Mouse (Mus musculus) erythroblast, embryonic 14.5 days (primary cell): ENCODE results near the gene 2210407C18Rik. TPM values are rescaled to one million over a fixed set of nuclear protein-coding genes. Genes with fewer than 3 reads are reported as not detected.

ENCODE experiments used
- H3K27me3 ChIP-seq: 2 replicates; pipeline ENCODE4 v1.6.1; 2012; ENCODE audit warnings: inconsistent platforms; ENCODE audit not compliant: control insufficient read depth
- H3K36me3 ChIP-seq: 2 replicates; pipeline ENCODE4 v1.6.1; 2012; ENCODE audit warnings: mild to moderate bottlenecking, inconsistent platforms; ENCODE audit not compliant: control insufficient read depth
- H3K4me1 ChIP-seq: 2 replicates; pipeline ENCODE4 v1.6.1; 2012; ENCODE audit warnings: inconsistent platforms; ENCODE audit not compliant: control insufficient read depth
- H3K4me3 ChIP-seq: replicated peaks from 2 replicates; pipeline ENCODE3; 2012; ENCODE audit warnings: moderate library complexity, mild to moderate bottlenecking, inconsistent platforms
- H3K9me3 ChIP-seq: 2 replicates; pipeline ENCODE4 v1.6.1; 2012; ENCODE audit warnings: low read length, inconsistent platforms, mixed read lengths; ENCODE audit not compliant: control insufficient read depth
- GATA1 ChIP-seq: IDR thresholded peaks from 2 replicates; pipeline ENCODE4 v1.6.1; 2012; ENCODE audit warnings: low read length, inconsistent platforms, mixed read lengths
- TAL1 ChIP-seq: IDR thresholded peaks from 3 replicates; pipeline ENCODE4 v1.6.1; 2012; ENCODE audit warnings: low read length, inconsistent platforms, mixed read lengths
- polyA plus RNA-seq: library from polyadenylated mRNA; stranded (reverse); fragments of >175 nt; gene quantifications from 2 replicates; pipeline ENCODE4 v1.2.3, GENCODE M21; 2012

The 2210407C18Rik gene
- polyA plus RNA-seq, 1 experiment, result not detected

DNA sequence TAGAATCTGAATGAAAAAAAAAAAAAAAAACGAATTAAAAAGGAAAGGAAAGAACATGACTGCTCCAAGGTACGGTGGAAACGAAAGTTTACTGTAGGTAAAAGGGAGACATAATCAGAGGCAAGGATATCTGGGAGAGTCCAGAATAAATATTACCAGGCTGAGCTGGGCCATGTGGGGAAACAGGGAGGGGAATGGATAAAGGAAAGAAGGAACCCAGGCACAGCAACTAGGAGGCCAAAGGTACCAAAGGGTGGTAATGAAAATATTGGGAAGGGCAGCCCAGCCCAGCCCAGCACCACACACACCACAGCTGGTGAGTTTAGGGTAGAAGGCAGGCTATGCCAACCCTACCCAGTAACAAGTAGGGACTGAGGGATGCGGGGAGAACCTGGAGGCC lies 19.0 kb upstream of the 2210407C18Rik start:
- no peak for TF ChIP-seq GATA1
- TF ChIP-seq TAL1, result no peak
- peaks cover 2% of the 10 kb centered on the region; the same call in 1 of the 2 replicates for H3K27me3 ChIP-seq
- H3K9me3 ChIP-seq, result no peaks in the 10 kb centered on the region
- no peaks in the 10 kb centered on the region for H3K36me3 ChIP-seq
- peaks cover 50% of the 10 kb centered on the region for H3K4me1 ChIP-seq
- H3K4me3 ChIP-seq, result no peak overlapping the region

DNA sequence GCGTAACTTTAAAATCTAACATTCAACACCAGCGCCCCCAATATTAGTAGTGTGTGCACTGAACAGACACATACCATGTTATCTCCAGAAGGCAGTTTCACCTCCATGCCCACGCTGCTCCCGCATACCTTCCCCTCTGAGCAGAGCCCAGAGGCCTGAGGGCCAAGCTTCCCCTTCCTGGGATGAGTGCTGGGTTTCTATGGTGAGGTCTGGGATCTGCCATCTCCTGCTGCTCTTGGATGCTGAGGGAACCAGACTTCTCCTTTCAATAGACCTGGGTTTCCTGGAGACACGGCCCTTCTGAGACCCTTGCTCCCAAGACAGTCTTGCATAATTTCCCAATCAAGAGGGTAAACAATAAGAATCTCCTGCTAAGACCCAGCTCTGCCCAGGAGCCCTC lies 14.5 kb upstream of the 2210407C18Rik start, which contains the start of gene Olfr323:
Olfr323 (minus strand) TSS at position 101 of the 400 bp plus-strand sequence.
- peaks cover 9% of the 10 kb centered on the region for H3K4me1 ChIP-seq
- H3K9me3 ChIP-seq, result no peaks in the 10 kb centered on the region
- no peaks in the 10 kb centered on the region for H3K36me3 ChIP-seq
- H3K4me3 ChIP-seq, result no peak within 1 kb of the TSS
- peaks cover 2% of the 10 kb centered on the region; the same call in 1 of the 2 replicates for H3K27me3 ChIP-seq
- no peak for TF ChIP-seq GATA1
- TF ChIP-seq TAL1, result no peak

DNA sequence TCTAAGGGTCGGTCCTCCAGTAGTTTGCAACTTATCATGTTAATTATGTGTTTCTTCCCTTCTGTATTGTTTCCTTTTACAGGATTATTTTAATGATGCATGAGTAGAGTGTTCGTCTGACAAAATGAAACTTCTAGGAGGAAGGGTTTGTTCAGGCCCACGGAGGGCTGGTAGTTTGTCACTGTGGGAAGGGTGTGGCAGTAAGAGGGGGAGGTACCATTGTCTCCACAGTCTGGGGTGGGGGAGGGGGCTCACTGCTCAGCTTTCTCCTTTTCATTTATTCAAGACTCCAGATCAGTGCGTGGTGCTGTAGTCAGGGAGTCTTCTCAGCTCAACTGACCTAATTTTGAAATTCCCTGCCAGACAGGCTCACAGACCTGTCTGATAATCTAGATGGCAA lies 10.3 kb upstream of the 2210407C18Rik start:
- TF ChIP-seq GATA1 (no peak), TAL1 (no peak)

DNA sequence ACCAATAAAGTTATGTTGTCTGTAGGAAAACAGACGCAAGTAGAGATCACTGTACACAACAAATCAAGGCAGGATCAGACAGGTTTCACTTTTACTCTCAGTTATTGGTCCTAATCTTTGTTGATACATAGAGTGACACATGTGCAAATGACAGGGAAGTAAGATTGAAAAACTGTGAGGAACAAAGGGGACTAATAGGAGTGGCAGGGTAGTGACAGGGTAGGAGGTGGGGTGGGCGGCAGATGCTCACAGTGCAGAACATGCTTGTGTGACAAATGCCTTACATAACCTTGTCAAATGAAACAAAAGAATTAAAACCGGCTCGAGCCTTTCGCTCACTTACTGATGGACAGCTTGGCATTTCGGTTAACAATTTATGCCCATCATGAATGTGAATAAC lies 2.9 kb upstream of the 2210407C18Rik start:
- Histone ChIP-seq H3K9me3 (no peaks in the 10 kb centered on the region), H3K36me3 (no peaks in the 10 kb centered on the region), H3K27me3 (no peaks in the 10 kb centered on the region), H3K4me3 (no peak overlapping the region), H3K4me1 (no peaks in the 10 kb centered on the region)
- TF ChIP-seq GATA1 (no peak), TAL1 (no peak)

More for the DNA sequence above, 10.3 kb upstream of the 2210407C18Rik start:
- Histone ChIP-seq H3K4me3 (no peak overlapping the region), H3K36me3 (no peaks in the 10 kb centered on the region), H3K4me1 (no peaks in the 10 kb centered on the region), H3K27me3 (0 out of 2 replicates have a peak, but pooled peaks cover 2% of the 10 kb centered on the region), H3K9me3 (no peaks in the 10 kb centered on the region)

DNA sequence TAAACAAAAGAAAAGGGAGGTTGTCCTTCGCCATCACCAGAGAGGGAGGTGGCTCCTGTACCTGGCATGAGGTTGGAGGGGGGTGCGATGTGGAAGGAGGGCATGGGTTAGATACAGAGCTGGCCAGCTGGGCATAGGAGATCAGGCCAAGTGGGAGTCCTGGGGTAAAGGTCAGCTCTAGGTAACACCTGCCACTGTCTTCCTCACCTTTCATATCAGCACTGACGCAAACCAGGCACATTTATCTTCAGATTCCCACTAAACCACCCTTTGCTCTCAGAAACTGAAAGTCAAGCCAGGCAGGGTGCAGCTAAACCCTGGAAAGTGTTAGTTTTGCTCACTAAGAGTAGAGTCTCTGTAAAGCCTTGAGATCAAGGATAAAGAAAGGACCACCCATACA lies 2.5 kb upstream of the 2210407C18Rik start:
- H3K4me1 ChIP-seq, result no peaks in the 10 kb centered on the region
- no peak for TF ChIP-seq TAL1
- no peak for TF ChIP-seq GATA1
- H3K9me3 ChIP-seq, result no peaks in the 10 kb centered on the region
- no peaks in the 10 kb centered on the region for H3K27me3 ChIP-seq
- no peak overlapping the region for H3K4me3 ChIP-seq
- H3K36me3 ChIP-seq, result no peaks in the 10 kb centered on the region

DNA sequence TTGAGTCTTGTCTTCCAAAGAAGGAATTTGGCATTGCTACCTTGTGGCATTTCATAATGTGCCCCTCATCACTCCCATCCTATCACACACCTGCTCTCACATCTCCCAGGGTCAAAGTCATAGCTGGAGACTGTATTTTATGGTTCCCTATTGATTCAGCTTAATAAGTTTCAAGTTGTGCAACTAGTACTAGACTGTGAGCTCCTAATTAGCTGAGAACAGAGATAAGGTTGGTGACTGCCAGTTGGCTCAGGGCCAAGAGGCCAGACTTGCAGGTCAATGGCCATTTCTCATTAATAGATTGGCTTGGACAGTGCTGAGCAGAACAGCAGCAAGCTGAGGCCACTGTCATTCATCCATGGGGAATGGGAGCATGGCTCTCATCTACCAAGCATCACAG lies 1.3 kb downstream of the 2210407C18Rik start:
- Histone ChIP-seq H3K27me3 (no peaks in the 10 kb centered on the region), H3K4me3 (no peak overlapping the region), H3K36me3 (no peaks in the 10 kb centered on the region), H3K4me1 (no peaks in the 10 kb centered on the region), H3K9me3 (no peaks in the 10 kb centered on the region)
- no peak for TF ChIP-seq TAL1
- no peak for TF ChIP-seq GATA1

DNA sequence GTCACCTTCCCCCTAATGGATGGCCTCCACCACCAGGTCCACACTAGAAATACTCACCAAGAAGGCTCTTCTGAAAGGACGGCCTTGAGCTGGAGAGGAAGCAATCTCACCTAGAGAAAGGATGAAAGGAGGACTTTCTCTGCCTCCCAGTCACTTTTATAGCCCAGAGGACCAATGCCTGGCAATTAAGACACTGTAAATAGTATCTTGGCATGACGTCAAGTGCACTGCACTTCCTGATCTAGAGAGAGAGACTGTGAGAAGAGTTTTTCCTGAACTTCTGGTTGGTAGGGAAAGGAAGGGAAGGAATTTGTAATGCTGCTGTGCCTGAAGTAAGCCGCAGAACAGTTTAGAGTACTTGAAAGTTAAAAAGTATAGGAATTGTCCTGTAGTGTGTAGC lies 2.5 kb downstream of the 2210407C18Rik start:
- H3K36me3 ChIP-seq, result no peaks in the 10 kb centered on the region
- H3K4me1 ChIP-seq, result no peaks in the 10 kb centered on the region
- TF ChIP-seq TAL1 (no peak), GATA1 (no peak)
- no peaks in the 10 kb centered on the region for H3K9me3 ChIP-seq
- H3K4me3 ChIP-seq, result no peak overlapping the region
- no peaks in the 10 kb centered on the region for H3K27me3 ChIP-seq

DNA sequence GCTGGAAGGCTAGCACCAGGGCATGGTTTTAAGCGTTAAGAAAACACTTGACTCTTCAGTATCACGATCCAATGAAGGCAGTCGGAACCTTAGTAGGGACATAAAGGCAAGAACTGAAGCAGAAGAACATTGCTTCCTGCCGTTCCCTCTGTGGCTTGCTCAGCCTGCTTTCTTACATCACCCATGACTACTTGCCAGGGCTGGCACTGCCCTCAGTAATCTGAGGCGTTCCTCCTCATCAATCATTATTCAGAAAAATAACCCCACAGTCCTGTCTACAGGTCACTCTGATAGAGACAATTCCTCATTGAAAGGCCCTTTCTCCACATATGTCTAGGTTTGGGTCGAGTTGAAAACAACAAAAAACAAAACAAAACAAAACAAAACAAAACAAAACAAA lies 8.8 kb downstream of the 2210407C18Rik start:
- TF ChIP-seq GATA1 (no peak), TAL1 (no peak)
- Histone ChIP-seq H3K9me3 (no peaks in the 10 kb centered on the region), H3K36me3 (no peaks in the 10 kb centered on the region), H3K27me3 (no peaks in the 10 kb centered on the region), H3K4me3 (no peak overlapping the region), H3K4me1 (peaks cover 4% of the 10 kb centered on the region; the same call in 1 of the 2 replicates)

DNA sequence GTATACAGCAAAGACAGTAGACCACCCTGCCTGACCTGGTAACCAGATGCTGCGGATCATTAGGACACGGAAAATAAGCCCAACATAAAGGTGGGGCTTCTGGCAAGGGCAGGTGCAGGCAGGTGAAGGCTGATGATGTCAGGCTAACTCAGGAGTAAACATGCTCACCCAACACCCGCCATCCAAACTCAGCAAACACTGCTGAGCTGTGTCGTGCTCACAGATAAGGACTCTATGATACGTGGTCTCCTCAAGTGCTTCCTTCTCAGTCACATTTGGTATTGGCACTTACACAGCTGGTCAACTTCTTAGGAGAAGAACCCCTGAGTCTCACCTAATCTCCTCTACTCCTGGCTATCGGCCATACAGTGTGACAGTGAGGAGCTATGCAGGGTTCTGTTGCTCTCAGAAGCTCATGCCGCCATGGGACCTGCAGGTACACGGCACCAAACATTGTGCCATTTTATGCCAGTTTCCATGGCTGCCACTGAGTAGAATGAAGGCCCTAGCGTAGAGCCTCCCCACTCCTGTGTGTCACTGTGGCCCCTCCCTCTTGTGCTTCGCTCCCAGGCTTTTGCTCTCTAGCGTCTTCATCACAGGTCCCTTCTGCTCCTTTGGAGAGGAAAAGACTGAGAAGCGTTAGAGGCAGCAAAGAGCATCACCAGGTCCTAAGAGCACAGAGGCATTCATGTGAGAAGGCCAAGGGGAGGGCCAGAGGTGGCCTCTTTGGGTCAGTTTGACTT lies 9.5 kb downstream of the 2210407C18Rik start:
- peaks cover 4% of the 10 kb centered on the region; the same call in 1 of the 2 replicates for H3K4me1 ChIP-seq
- no peak overlapping the region for H3K4me3 ChIP-seq
- H3K9me3 ChIP-seq, result no peaks in the 10 kb centered on the region
- TF ChIP-seq TAL1 (no peak), GATA1 (no peak)
- H3K27me3 ChIP-seq, result no peaks in the 10 kb centered on the region
- H3K36me3 ChIP-seq, result no peaks in the 10 kb centered on the region
